Mouse (Mus musculus) forelimb bud, embryonic 11.5 days (tissue): ENCODE results near the gene Mki67.

Experiments used
- DNase-seq: peaks from one replicate; pipeline ENCODE4 v3.0.0-alpha.2; 2012; ENCODE audit warnings: low read depth, low spot score

Gene Mki67

GRCm38 (mm10) chr7:135715642-135716444 lies at the start of gene Mki67:
TSS of gene Mki67 (minus strand) at chr7:135716361.
- DNase-seq = peak; percentile 19

DNA sequence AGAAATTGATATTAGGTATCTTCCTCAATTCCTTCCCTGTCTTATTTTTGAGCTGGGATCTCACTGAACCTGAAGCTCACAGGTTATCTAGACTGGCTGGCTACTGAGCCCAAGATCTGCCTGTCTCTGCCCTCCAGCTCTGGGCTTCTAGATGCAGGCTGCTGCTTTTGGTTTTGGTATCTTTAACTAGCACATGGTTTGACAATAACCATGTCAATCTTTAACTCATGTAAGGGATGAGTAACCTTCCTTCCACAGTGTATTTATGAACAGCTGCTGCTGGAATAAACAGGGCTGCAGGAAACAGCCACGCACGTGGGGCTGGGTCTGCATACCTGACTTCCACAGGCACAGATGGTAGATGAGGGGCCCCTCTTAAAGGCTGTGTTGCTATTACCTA lies 47.1 kb upstream of the Mki67 start:
- no peak for DNase-seq

DNA sequence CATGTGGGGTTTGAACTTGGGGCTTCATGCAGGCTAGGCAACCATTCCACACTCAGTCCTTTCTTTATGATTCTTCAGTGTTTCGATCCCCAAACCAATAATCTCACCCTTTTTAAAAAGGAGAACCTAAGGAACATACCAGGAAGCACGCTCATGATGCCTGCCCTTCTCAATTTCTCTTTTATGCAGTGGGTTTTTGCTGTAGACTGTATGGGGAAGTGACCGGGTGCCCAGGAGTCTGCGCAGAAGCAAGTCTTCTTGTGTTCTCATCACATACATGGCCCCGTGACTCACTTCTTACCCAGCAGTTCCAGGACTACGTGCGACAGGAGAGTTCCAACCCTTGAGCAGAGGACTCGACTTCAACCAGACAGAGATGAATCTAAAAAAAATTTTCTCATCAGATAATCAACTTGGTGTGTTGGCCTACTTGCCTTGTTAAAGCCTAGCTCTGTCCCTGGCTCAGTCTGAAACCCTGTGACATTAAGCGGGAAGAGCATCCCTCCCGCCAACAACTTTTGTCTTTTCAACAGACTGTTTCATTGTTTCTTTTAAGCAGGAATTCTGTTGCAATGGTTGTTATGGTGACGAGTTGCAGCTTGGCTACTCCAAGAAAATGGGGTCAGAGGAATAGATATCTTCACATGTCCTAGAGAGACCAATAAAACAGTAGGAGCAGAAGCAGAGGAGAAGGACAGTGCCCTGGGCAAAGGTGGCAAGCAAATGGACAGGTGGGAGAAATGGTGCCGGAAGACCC lies 42.8 kb upstream of the Mki67 start:
- no peak for DNase-seq

GRCm38 (mm10) chr7:135758171-135758570 lies 42.0 kb upstream of the Mki67 start:
- no peak for DNase-seq

GRCm38 (mm10) chr7:135756984-135757586 lies 40.9 kb upstream of the Mki67 start:
- no peak for DNase-seq

DNA sequence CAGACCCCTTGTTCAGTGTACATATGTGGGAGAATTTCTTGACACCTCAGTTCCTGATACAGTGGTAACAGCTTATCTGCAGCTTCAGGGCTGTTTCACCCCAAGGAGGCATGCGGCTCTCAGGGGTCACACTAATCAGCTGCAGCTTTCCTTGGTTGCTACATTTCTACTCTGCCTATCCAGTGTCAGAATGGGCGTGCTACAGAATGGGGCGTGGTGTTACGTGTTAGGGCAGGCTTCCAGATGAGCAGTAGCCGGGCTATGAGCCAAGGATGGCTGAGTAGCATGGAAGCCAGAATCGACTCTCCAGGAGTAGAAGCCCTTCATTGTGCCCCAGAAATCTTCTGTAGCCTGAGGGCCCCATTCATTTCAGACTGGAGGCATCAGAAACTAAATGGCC lies 32.8 kb upstream of the Mki67 start:
- no peak for DNase-seq

- no peak for DNase-seq
These were observed 30.9 kb upstream of the Mki67 start for GRCm38 (mm10) chr7:135747072-135747471.

DNA sequence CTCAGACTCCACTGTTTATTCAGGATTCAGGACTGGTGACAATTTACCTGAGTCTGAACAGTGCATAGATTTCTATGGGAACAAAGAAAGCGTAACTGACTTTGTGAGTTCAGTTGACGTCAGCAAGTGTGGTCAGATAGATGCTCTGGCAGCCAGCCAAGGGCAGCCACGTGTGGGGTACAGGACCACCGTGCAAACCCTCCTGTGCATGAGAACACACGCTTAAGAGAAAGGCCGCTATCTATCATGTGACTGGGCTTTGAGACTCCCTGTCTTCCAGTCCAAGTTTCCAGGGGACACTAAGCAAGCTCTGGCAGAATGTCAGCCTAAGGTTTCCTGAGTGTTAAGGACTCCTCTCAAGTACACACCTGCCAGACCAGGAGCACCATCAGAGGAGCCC lies 30.4 kb upstream of the Mki67 start:
- no peak for DNase-seq

DNA sequence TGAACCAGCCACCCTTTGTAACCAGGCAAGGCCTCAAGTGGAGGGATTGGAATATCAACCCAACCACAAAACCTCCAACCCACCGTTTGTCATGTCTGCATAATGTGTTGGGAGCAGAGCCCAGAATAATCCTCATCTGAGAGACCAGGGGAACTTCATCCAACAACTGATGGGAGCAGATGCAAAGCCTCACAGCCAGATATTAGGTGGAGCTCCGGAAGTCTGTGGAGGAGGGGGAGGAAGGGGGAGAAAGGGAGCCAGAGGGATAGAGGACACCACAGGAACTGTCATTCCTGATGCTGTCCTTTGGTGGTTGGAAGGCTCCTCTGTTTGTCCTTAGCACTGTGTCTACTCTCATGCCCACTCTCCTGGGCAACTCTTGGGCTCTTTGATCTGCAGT lies 28.9 kb upstream of the Mki67 start:
- no peak for DNase-seq

GRCm38 (mm10) chr7:135740453-135740852 lies 24.3 kb upstream of the Mki67 start:
- DNase-seq = peak; percentile 7

DNA sequence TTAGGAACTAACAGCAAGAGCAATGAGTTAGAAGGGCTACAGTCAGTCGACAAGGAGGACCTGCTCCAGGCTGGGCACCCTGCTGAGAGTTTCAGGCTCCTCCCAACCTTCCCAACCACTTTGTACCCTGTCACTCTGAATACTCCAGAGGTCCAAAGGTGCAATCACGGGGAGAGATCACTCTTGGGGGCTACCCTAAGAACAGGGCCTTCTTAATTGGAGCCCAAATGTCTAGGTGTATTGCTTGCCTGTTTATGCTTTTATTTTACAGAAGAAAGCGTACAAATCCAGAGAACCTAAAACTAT lies 20.4 kb upstream of the Mki67 start:
- DNase-seq = no peak

GRCm38 (mm10) chr7:135735691-135736580 lies 19.8 kb upstream of the Mki67 start:
- DNase-seq = peak; percentile 68

GRCm38 (mm10) chr7:135734911-135735646 lies 18.9 kb upstream of the Mki67 start:
- DNase-seq = no peak

- no peak for DNase-seq
These were observed 18.2 kb upstream of the Mki67 start for GRCm38 (mm10) chr7:135734379-135734778.

DNA sequence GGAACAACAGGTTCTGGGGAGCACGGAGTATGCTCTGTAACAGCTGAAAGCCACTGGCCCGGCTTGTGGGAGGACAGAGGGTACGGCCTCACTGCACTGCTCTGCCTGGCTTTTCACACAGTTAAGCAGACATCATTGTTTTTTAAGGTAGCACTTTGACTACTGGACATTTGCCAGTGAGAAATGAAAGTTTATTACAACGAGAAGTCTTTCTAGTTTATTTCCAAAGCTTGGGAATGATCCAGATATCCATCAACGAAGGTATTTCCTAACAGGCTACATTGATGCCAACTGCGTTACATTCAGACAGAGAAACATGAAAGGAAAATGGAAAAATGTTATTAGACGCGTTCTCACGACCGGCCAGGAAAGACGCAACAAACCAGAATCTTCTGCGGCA lies 11.9 kb upstream of the Mki67 start:
- no peak for DNase-seq

GRCm38 (mm10) chr7:135726707-135727106 lies 10.5 kb upstream of the Mki67 start:
- DNase-seq = no peak

DNA sequence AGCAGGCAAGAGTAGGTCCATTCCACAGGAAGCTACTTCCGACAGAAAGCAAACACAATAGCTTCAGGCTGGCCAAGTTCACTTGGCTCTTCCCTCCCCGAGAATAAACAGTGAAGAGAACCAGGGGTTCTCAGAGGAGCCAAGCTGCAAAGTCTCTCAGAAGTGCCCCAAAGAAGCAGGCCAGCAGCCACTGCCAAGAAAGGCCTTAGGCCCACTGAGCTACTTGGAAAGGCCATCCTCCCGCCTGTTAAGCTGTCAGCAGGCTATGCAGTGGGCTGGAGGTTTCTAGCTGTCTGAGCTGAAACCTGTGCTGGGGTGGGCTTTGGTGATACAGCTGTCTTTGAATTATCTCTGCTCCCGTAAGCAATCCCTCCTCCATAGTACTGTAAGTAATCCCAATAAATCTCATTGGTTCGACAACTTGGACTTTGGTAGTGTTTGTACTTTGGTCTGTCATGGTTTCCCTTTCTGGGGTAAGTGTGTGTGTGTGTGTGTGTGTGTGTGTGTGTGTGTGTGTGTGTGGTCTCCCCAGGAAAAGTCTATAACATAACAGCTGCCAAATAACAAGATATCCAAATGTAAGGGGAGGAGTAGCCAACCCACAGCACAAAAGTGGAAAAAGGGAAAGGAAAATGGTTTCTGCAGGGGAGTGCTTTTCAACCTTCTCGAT lies 7.6 kb upstream of the Mki67 start:
- DNase-seq = no peak

GRCm38 (mm10) chr7:135722011-135722838 lies 6.1 kb upstream of the Mki67 start:
- no peak for DNase-seq

GRCm38 (mm10) chr7:135721436-135721992 lies 5.4 kb upstream of the Mki67 start:
- DNase-seq = no peak
